Mouse (Mus musculus) T-cell, adult 2 months (primary cell): ENCODE data around the gene Nphs1.

Experiments
- DNase-seq: peaks from one replicate; pipeline ENCODE4 v3.0.0; 2022; ENCODE audit warnings: low spot score

Gene Nphs1

GRCm38 (mm10) chr7:30457629-30458330 lies at the start of gene Nphs1, which contains the start of gene Kirrel2:
Gene Nphs1 (plus strand): TSS chr7:30458315.
Gene Kirrel2 (minus strand): TSS chr7:30457690.
- DNase-seq, result no peak

DNA sequence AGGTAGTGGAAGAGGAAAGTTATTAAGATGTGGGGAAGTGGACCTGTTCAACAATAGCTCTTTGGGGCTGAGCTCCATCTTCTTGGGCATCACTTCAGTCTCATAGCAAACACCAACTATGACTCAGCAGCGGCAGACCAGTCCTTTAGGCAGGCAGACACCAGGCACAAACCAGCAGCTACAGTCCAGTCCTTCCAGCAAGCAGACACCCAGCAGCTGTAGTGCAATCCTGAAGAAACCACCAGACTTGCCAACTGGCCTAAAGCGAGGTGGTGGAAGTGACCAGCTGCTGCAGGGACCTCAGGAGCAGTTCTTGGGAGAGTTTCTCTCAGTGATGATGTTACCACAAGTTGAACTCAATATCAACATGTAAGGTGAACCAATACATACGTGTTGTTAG lies 49.5 kb upstream of the Nphs1 start:
- DNase-seq, result no peak

GRCm38 (mm10) chr7:30409789-30410188 lies 48.3 kb upstream of the Nphs1 start:
- no peak for DNase-seq

- DNase-seq, result no peak
Measured at GRCm38 (mm10) chr7:30411023-30411422, 47.1 kb upstream of the Nphs1 start.

- DNase-seq, result no peak
Measured at GRCm38 (mm10) chr7:30412735-30413147, 45.4 kb upstream of the Nphs1 start.

GRCm38 (mm10) chr7:30413596-30413995 lies 44.5 kb upstream of the Nphs1 start, which contains the start of gene Tyrobp:
Gene Tyrobp (plus strand): TSS chr7:30413760.
- DNase-seq, result no peak

GRCm38 (mm10) chr7:30417856-30418255 lies 40.3 kb upstream of the Nphs1 start:
- peak; percentile 71 for DNase-seq

GRCm38 (mm10) chr7:30419561-30420499 lies 38.3 kb upstream of the Nphs1 start, which contains the start of gene Hcst:
Gene Hcst (minus strand): TSS chr7:30419854.
- DNase-seq, result peak; percentile 71

DNA sequence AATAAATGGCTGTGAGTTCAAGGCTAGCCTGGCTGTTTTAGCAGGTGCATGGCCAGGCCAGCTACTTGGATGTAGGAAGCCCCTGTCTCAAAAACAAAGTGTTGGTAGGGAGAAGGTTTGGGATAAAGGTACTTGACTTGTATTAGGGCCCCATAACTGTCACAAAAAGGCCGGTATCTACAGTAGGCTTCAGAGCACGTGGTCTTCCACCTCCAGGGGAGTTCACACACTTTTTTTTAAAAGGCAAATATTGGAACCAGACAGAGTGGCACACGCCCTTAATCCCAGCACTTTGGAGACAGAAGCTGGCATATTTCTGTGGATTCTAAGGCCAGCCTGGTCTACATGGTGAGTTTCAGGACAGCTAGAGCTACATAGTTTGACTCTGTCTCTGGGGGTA lies 37.4 kb upstream of the Nphs1 start:
- DNase-seq, result no peak

DNA sequence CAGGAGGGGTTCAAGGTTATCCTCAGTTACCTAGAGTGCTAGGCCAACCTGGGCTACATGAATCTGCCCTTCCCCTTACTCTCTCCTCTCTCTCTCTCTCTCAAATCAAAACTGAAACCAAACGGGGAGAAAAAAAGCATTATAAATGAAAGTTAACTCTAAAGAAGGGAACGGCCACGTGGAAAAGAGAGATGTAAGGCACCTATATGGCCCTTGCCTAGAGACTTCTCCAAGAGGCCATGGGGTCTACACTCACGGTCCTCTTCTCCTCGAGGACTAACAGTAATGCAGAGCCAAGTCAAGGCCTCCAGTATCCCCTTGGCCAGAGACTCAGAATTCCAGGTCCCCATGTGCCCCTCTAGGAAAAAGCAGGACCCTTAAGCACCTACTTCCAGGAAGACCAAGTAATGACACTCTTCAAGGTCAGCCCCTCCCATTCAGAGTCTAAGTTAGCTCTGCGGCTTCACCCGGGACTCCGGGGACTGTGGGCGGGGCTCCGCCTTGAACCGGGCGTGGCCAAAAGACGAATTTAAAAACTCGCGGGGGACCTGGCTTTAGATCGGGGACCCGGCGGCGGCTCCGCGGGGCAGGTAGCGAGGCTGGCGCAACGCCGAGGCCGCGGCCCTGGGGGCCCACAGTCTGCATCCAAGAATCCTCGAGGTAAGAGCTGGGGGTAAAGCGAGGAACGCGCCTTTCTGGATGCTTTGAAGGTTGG lies 36.8 kb upstream of the Nphs1 start, which contains the start of gene Nfkbid:
Gene Nfkbid (plus strand): TSS at position 558 of the 715 bp plus-strand sequence.
- DNase-seq, result peak; percentile 80

GRCm38 (mm10) chr7:30421890-30422435 lies 36.2 kb upstream of the Nphs1 start:
- DNase-seq, result peak; percentile 96

GRCm38 (mm10) chr7:30422560-30422959 lies 35.6 kb upstream of the Nphs1 start:
- DNase-seq, result peak; percentile 60

- peak; percentile 57 for DNase-seq
Measured at GRCm38 (mm10) chr7:30423071-30423641, 35.0 kb upstream of the Nphs1 start.

DNA sequence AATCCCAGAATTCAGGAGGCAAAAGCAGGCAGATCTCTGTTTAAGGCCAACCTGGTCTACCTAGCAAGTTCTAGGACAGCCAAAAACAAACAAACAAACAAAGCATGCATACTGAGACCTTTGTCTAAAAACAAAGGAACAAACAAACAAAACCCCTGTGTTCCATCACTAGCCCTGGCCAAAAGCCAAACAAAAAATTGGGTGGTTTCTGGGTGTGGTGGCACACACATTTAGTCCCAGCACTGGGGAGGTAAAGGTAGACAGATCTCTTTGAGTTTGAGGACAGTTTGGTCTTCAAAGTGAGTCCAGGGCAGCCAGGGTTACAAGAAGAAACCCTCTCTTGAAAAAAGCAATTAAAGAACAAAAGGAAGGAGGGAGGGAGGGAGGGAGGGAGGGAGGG lies 28.8 kb upstream of the Nphs1 start:
- no peak for DNase-seq

DNA sequence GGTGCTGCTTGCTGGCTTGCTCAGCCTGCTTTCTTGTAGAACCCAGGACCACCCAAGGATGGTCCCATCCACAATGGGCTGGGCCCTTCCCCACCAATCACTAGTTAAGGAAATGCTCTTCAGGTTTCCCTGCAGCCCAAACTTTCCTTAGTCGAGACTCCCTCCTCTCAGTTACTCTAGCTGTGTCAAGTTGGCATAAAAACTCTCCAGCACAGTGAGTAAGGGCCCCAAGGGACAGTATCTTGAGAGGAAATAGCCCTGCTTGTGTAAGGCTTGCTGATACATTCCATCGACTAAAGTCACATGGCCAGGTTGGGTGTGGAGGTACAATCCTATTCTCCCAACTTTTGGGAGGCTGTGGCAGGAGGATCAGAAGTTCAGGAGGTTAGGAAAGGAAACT lies 27.9 kb upstream of the Nphs1 start:
- no peak for DNase-seq

GRCm38 (mm10) chr7:30431793-30432192 lies 26.3 kb upstream of the Nphs1 start:
- peak; percentile 81 for DNase-seq

DNA sequence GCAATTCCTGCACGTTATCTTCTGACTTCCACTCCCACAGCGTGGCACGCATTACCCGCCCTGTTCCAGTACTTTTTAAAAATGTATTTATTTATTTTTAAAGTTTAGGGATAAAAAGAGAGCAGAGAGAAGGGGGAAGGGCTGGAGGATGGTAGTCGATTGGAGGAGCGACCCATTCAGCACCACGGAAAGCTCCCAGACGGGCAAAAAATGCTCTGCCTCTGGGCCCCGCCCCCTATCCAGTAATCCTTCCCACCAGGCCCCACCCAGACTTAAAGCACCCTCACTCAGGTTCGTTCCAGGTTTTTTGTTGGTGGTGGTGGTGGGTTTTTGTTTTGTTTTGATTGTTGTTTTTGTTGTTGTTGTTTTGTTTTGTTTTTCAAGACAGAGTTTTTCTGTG lies 23.9 kb upstream of the Nphs1 start:
- DNase-seq, result no peak

GRCm38 (mm10) chr7:30434701-30435100 lies 23.4 kb upstream of the Nphs1 start:
- DNase-seq, result no peak

DNA sequence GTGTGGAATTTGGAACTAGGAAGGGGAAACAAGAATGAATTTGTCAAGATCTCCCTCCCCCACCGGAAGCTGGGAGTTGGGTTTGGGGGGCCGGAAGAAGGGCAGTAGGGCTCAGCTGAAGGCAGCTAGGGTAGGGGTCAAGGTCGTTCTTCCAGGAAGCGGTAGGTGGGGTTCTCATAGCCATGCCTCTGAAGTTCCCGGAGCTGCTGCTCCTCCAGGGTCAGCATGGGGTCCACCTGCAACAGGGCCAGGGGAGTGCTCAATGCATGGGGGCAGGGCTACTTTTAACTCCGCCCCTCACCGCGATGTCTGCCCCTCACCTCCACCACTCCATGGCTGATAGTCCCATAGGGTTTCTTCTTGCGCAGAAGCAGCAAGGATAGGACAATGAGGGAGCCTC lies 23.0 kb upstream of the Nphs1 start:
- DNase-seq, result no peak

GRCm38 (mm10) chr7:30436879-30437278 lies 21.2 kb upstream of the Nphs1 start:
- DNase-seq, result no peak

DNA sequence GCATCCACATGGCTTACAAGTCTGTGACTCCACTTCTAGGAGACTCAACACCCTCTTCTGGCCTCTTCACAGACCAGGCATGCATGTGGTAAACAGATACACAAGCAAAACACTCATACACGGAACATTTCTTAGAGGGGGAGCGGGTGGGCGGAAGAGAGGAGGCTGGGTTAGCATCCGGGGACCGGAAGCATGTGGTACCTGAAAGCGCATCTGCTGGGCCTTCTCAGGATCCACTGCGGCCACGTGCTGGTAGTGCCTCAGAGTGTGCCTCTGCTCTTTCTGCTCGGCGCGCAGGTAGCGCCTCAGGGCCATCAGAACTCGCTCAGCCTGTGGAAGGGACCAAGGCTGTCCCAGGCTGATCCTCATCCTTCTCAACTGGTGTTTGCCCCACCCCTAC lies 18.4 kb upstream of the Nphs1 start:
- no peak for DNase-seq
